Mouse (Mus musculus) kidney, adult 2 months (tissue): Measurements from ENCODE around the gene Tmem63c.

ENCODE experiments used
- CTCF ChIP-seq: fragments of 200-500 bp; conservative IDR thresholded peaks from 2 replicates; pipeline ENCODE4 v1.5.1; 2011; ENCODE audit warnings: low read depth, mild to moderate bottlenecking, control low read depth, low read length, moderate library complexity, mixed read lengths; ENCODE audit not compliant: insufficient read depth, insufficient read length
- POLR2A ChIP-seq: fragments of 200-500 bp; IDR thresholded peaks from one replicate; pipeline ENCODE4 v1.6.1; 2011; ENCODE audit warnings: low read depth, low read length, control low read depth

DNA sequence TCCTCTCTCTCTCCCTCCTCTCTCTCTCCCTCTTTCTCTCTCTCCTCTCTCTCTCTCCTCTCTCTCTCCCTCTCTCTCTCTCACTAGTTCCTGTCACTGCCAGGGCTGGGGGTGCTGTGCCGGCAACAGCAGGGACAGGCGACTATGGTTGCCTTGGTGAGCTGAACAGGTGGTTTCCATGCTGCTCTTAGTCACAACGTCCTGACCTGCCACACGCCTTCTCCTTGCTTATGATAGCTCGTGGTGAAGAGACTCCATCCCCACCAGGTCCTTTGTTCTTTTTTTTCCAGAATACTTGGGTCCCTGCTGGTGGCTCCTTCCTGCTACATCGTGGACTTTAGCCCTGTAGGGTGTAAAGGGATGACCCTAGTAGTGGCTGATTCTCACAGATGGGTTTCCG is 18.9 kb upstream of the Tmem63c start:
- no peak for TF ChIP-seq CTCF
- TF ChIP-seq POLR2A: no peak
